Mouse (Mus musculus) ES-Bruce4 (cell line): ENCODE results near the gene Rab11fip3.

Experiments used
- CTCF ChIP-seq: IDR thresholded peaks from one replicate; pipeline ENCODE4 v1.8.1; 2011; ENCODE audit warnings: low read depth, low read length
- EP300 ChIP-seq: IDR thresholded peaks from 2 replicates; pipeline ENCODE4 v1.6.1; 2011; ENCODE audit warnings: low read depth, low read length; ENCODE audit not compliant: insufficient read depth
- POLR2A ChIP-seq: IDR thresholded peaks from one replicate; pipeline ENCODE4 v1.8.1; 2011; ENCODE audit warnings: low read length; ENCODE audit not compliant: insufficient read depth

DNA sequence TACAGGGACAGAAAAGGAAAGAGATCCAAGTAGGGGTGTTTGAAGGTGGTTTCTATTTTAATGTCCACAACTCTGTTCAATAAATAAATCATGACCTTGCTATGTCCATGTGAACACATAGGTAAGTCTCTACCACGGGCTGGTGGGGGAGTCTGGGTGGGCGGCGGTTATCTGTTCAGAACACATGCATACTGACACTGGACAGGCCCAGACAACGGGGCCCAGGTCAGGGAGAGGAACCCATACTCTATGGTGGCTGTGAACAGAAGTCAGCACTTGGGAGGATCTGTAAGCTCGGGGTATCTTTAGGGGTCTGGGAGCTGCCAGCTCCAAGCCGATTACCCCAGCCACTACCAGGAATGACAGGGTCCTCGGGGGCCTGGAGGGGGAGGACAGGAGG lies 123.0 kb downstream of the Rab11fip3 start:
- TF ChIP-seq CTCF (no peak), POLR2A (no peak), EP300 (no peak)
